Mouse (Mus musculus): ENCODE measurements around the gene Prl8a6. TPM values are rescaled to one million over a fixed set of nuclear protein-coding genes. Genes with fewer than 3 reads are reported as not detected.

Gene Prl8a6
- polyA plus RNA-seq (2012; rRNA removed), result not detected in 2 replicates

GRCm38 (mm10) chr13:27438588-27438987, at the start of gene Prl8a6:
Gene Prl8a6 (minus strand): TSS chr13:27438688.
- Histone ChIP-seq H3K4me3 (ENCODE audit: control insufficient read depth, insufficient read depth, low read length) (no peak within 1 kb of the TSS), H3K4me1 (replicated peaks; ENCODE audit: control insufficient read depth, insufficient read depth, low read length) (no peaks in the 10 kb centered on the region), H3K36me3 (ENCODE audit: control insufficient read depth, insufficient read depth, low read length) (no peaks in the 10 kb centered on the region), H3K27ac (ENCODE audit: control insufficient read depth, insufficient read depth, low read length) (no peak within 1 kb of the TSS), H3K27me3 (ENCODE audit: control insufficient read depth, insufficient read depth, low read length) (no peaks in the 10 kb centered on the region)
- no peak for DNase-seq
- WGBS, result 93% methylated on average over 3 of the region's 3 CpGs
- TF ChIP-seq POLR2A (IDR thresholded peaks at IDR 0.05; ENCODE audit: control insufficient read depth, extremely low read depth, insufficient read depth, low read length, poor library complexity) (no peak), CTCF (IDR thresholded peaks at IDR 0.05; ENCODE audit: borderline replicate concordance, control insufficient read depth, extremely low read depth, insufficient read depth, low read length, poor library complexity) (no peak)

- Histone ChIP-seq H3K36me3 (ENCODE audit: control insufficient read depth, insufficient read depth, low read length) (no peaks in the 10 kb centered on the region), H3K4me3 (ENCODE audit: control insufficient read depth, insufficient read depth, low read length) (no peak overlapping the region), H3K27me3 (ENCODE audit: control insufficient read depth, insufficient read depth, low read length) (no peaks in the 10 kb centered on the region), H3K27ac (ENCODE audit: control insufficient read depth, insufficient read depth, low read length) (no peak overlapping the region), H3K4me1 (replicated peaks; ENCODE audit: control insufficient read depth, insufficient read depth, low read length) (no peaks in the 10 kb centered on the region)
- no peak for DNase-seq
- WGBS, result 89% methylated on average over 1 of the region's 1 CpGs
- TF ChIP-seq POLR2A (IDR thresholded peaks at IDR 0.05; ENCODE audit: control insufficient read depth, extremely low read depth, insufficient read depth, low read length, poor library complexity) (no peak), CTCF (IDR thresholded peaks at IDR 0.05; ENCODE audit: borderline replicate concordance, control insufficient read depth, extremely low read depth, insufficient read depth, low read length, poor library complexity) (no peak)
Measured at GRCm38 (mm10) chr13:27433159-27433558, 5.3 kb downstream of the Prl8a6 start.

- Histone ChIP-seq H3K36me3 (ENCODE audit: control insufficient read depth, insufficient read depth, low read length) (no peaks in the 10 kb centered on the region), H3K4me1 (replicated peaks; ENCODE audit: control insufficient read depth, insufficient read depth, low read length) (no peaks in the 10 kb centered on the region), H3K27me3 (ENCODE audit: control insufficient read depth, insufficient read depth, low read length) (no peaks in the 10 kb centered on the region), H3K27ac (ENCODE audit: control insufficient read depth, insufficient read depth, low read length) (no peak overlapping the region), H3K4me3 (ENCODE audit: control insufficient read depth, insufficient read depth, low read length) (no peak overlapping the region)
- TF ChIP-seq POLR2A (IDR thresholded peaks at IDR 0.05; ENCODE audit: control insufficient read depth, extremely low read depth, insufficient read depth, low read length, poor library complexity) (no peak), CTCF (IDR thresholded peaks at IDR 0.05; ENCODE audit: borderline replicate concordance, control insufficient read depth, extremely low read depth, insufficient read depth, low read length, poor library complexity) (no peak)
- no peak for DNase-seq
Measured at GRCm38 (mm10) chr13:27413640-27414039, 24.8 kb downstream of the Prl8a6 start.

- H3K4me3 ChIP-seq (ENCODE audit: control insufficient read depth, insufficient read depth, low read length), result no peak overlapping the region
- WGBS, result 97% methylated on average over 7 of the region's 7 CpGs
- H3K27me3 ChIP-seq (ENCODE audit: control insufficient read depth, insufficient read depth, low read length), result no peaks in the 10 kb centered on the region
- H3K4me1 ChIP-seq (replicated peaks; ENCODE audit: control insufficient read depth, insufficient read depth, low read length), result no peaks in the 10 kb centered on the region
- TF ChIP-seq POLR2A (IDR thresholded peaks at IDR 0.05; ENCODE audit: control insufficient read depth, extremely low read depth, insufficient read depth, low read length, poor library complexity), result no peak
- no peak for TF ChIP-seq CTCF (IDR thresholded peaks at IDR 0.05; ENCODE audit: borderline replicate concordance, control insufficient read depth, extremely low read depth, insufficient read depth, low read length, poor library complexity)
- no peaks in the 10 kb centered on the region for H3K36me3 ChIP-seq (ENCODE audit: control insufficient read depth, insufficient read depth, low read length)
- H3K27ac ChIP-seq (ENCODE audit: control insufficient read depth, insufficient read depth, low read length), result no peak overlapping the region
- DNase-seq, result no peak
Measured at GRCm38 (mm10) chr13:27399061-27399724, 39.3 kb downstream of the Prl8a6 start.

- whole genome bisulfite sequencing, result 93% methylated on average over 6 of the region's 6 CpGs
- TF ChIP-seq CTCF (IDR thresholded peaks at IDR 0.05; ENCODE audit: borderline replicate concordance, control insufficient read depth, extremely low read depth, insufficient read depth, low read length, poor library complexity) (no peak), POLR2A (IDR thresholded peaks at IDR 0.05; ENCODE audit: control insufficient read depth, extremely low read depth, insufficient read depth, low read length, poor library complexity) (no peak)
- H3K27ac ChIP-seq (ENCODE audit: control insufficient read depth, insufficient read depth, low read length), result no peak within 1 kb of the TSS
- no peak within 1 kb of the TSS for H3K4me3 ChIP-seq (ENCODE audit: control insufficient read depth, insufficient read depth, low read length)
- H3K4me1 ChIP-seq (replicated peaks; ENCODE audit: control insufficient read depth, insufficient read depth, low read length), result no peaks in the 10 kb centered on the region
- no peaks in the 10 kb centered on the region for H3K27me3 ChIP-seq (ENCODE audit: control insufficient read depth, insufficient read depth, low read length)
- H3K36me3 ChIP-seq (ENCODE audit: control insufficient read depth, insufficient read depth, low read length), result no peaks in the 10 kb centered on the region
- no peak for DNase-seq
Measured at GRCm38 (mm10) chr13:27390746-27391145, 47.7 kb downstream of the Prl8a6 start, which contains the start of gene Prl2b1. Gene Prl2b1 (minus strand): TSS chr13:27390846.

Other genes starting within 250 kb of the Prl8a6 start
- not detected in 2 replicates for gene Prl3c1, start 242.0 kb downstream of the Prl8a6 start, polyA plus RNA-seq (2012; rRNA removed)
- 0.20 TPM in 1 of 2 replicates, not detected in the other for gene Prl3b1, start 196.8 kb downstream of the Prl8a6 start, polyA plus RNA-seq (2012; rRNA removed)
- not detected in 2 replicates for gene Prl3a1, start 179.3 kb downstream of the Prl8a6 start, polyA plus RNA-seq (2012; rRNA removed)
- not detected in 2 replicates for gene Prl6a1, start 126.1 kb downstream of the Prl8a6 start, polyA plus RNA-seq (2012; rRNA removed)
- 0.18 TPM in 1 of 2 replicates, not detected in the other for gene Prl8a2, start 93.0 kb downstream of the Prl8a6 start, polyA plus RNA-seq (2012; rRNA removed)
- not detected in 2 replicates for gene Prl2b1, start 47.8 kb downstream of the Prl8a6 start, polyA plus RNA-seq (2012; rRNA removed)
- gene Prl8a8, start 74.5 kb upstream of the Prl8a6 start, polyA plus RNA-seq (2012; rRNA removed), result not detected in 2 replicates
- gene Prl8a9, start 125.9 kb upstream of the Prl8a6 start, polyA plus RNA-seq (2012; rRNA removed), result not detected in 2 replicates
- gene Prl8a1, start 143.5 kb upstream of the Prl8a6 start, polyA plus RNA-seq (2012; rRNA removed), result not detected in 2 replicates
- gene Prl7b1, start 171.9 kb upstream of the Prl8a6 start, polyA plus RNA-seq (2012; rRNA removed), result not detected in 2 replicates
- not detected in 2 replicates for gene Prl7a1, start 203.8 kb upstream of the Prl8a6 start, polyA plus RNA-seq (2012; rRNA removed)
- not detected in 2 replicates for gene Prl7a2, start 229.3 kb upstream of the Prl8a6 start, polyA plus RNA-seq (2012; rRNA removed)

Measured in thymus, adult 2 months (tissue).